Mouse (Mus musculus) spleen, adult 2 months (tissue): ENCODE data around the gene Chst8. TPM values are rescaled to one million over a fixed set of nuclear protein-coding genes. Genes with fewer than 3 reads are reported as not detected.

ENCODE experiments used
- DNase-seq, 2 experiments: peaks; one replicate each; pipeline versions ENCODE4 v3.0.0 to v3.0.0-alpha.2; 2012 to 2021; ENCODE audit warnings: low spot score in 2 of 2, low read depth in 1 of 2
- H3K27ac ChIP-seq: fragments of 200-500 bp; 2 replicates; pipeline ENCODE4 v1.5.1; 2012; ENCODE audit warnings: low read length, inconsistent platforms; ENCODE audit not compliant: insufficient read depth
- H3K27me3 ChIP-seq: fragments of 200-500 bp; 2 replicates; pipeline ENCODE4 v1.6.1; 2012; ENCODE audit warnings: mild to moderate bottlenecking, moderate library complexity, low read length, inconsistent platforms; ENCODE audit not compliant: control insufficient read depth, insufficient read depth
- H3K36me3 ChIP-seq: fragments of 200-500 bp; 2 replicates; pipeline ENCODE4 v1.6.1; 2012; ENCODE audit warnings: mild to moderate bottlenecking, low read length, inconsistent platforms; ENCODE audit not compliant: control insufficient read depth, insufficient read depth
- H3K4me1 ChIP-seq: fragments of 200-500 bp; 2 replicates; pipeline ENCODE4 v1.6.1; 2011; ENCODE audit warnings: inconsistent platforms; ENCODE audit not compliant: control insufficient read depth, insufficient read depth, insufficient read length
- H3K4me3 ChIP-seq: fragments of 200-500 bp; 2 replicates; pipeline ENCODE4 v1.5.1; 2011; ENCODE audit warnings: mild to moderate bottlenecking, inconsistent platforms; ENCODE audit not compliant: insufficient read depth, insufficient read length; ENCODE audit errors: extremely low read depth
- CTCF ChIP-seq: fragments of 200-500 bp; IDR thresholded peaks from 2 replicates; pipeline ENCODE4 v1.5.1; 2011; ENCODE audit warnings: mild to moderate bottlenecking, inconsistent platforms; ENCODE audit not compliant: insufficient read depth, insufficient read length, insufficient replicate concordance; ENCODE audit errors: extremely low read depth
- POLR2A ChIP-seq: fragments of 200-500 bp; IDR thresholded peaks from 2 replicates; pipeline ENCODE4 v1.6.1; 2011; ENCODE audit warnings: low read depth, low read length, inconsistent platforms
- WGBS: fragments of 180-500 bp; shearing (Covaris S2); methylation state at CpG from one replicate; pipeline ENCODE4 v1.1.7; 2018; 5-methylcytosine and 5-hydroxymethylcytosine counted together
- polyA plus RNA-seq: library from polyadenylated mRNA; depleted of rRNA; stranded (reverse); fragments of >200 nt; gene quantifications from 2 replicates; pipeline ENCODE4 v1.2.3, GENCODE M21; 2012; rRNA removed

Chst8 gene
- polyA plus RNA-seq, 1 experiment: 1.6 TPM

GRCm38 (mm10) chr7:34639798-34640197, 172.7 kb downstream of the Chst8 start:
- H3K27me3 ChIP-seq: no peaks in the 10 kb centered on the region
- no peak for DNase-seq
- no peak overlapping the region for H3K27ac ChIP-seq
- H3K36me3 ChIP-seq: no peaks in the 10 kb centered on the region
- 89% methylated on average over 11 of the region's 11 CpGs for WGBS
- TF ChIP-seq POLR2A: no peak
- no peak overlapping the region for H3K4me3 ChIP-seq
- no peaks in the 10 kb centered on the region for H3K4me1 ChIP-seq

DNA sequence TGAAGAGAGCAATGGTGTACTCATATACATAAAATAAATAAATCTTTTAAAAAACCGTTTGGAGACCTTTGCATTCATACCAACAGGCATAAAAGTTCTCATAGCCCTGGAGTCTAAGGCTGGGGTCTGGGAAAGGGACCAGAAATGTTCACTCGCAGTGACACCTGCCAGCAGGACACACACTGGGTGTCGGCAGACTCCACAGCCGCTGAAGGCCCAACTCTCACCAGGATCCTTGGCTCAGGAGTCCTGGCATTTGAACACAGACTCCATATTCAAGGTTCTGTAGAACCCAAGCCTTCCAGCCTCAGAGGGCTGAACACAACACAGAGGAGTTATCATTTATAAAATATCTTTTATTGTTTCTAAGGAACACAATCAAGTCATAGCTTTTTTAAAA, 175.8 kb downstream of the Chst8 start:
- H3K27me3 ChIP-seq: no peaks in the 10 kb centered on the region
- no peak overlapping the region for H3K4me3 ChIP-seq
- TF ChIP-seq POLR2A (no peak), CTCF (no peak)
- no peaks in the 10 kb centered on the region for H3K4me1 ChIP-seq
- no peak overlapping the region for H3K27ac ChIP-seq
- 82% methylated on average over 4 of the region's 4 CpGs for WGBS
- no peaks in the 10 kb centered on the region for H3K36me3 ChIP-seq
- DNase-seq: no peak

DNA sequence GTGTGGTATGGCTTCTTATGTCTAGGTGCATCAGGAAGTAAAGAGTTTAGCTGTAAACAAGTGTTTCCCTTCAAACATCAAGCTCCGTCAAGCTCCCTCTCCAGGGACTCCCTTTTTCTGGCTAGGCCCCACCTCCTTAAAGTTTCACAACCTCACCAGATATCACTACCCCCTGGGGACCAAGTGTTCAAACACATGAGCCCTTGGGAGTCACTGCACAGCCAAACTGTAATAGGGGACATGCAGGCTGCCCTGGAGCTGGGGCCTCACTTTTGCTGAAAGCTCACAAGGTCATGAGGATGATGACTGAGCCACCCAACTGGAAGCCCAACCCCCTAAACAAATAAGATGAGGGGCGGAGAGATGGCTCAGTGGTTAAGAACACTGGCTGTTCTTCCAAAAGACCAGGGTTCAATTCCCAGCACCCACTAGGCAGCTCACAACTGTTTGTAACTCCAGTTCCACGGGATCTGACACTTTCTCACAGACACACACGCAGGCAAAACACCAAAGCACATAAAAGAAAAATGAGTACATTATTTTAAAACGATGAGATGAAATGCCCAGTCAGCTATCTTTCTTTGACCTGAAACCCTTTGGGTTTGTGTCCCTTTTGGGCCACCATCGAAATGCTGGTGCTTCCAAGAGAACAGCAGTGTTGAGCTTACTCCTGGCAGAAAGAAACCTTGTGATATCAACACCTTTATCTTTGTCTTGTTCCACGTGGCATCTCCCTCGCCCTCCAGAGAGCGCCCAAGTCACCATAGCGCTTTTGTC, 179.4 kb downstream of the Chst8 start:
- Histone ChIP-seq H3K36me3 (no peaks in the 10 kb centered on the region), H3K4me1 (peaks cover 3% of the 10 kb centered on the region; the same call in 1 of the 2 replicates), H3K4me3 (no peak overlapping the region), H3K27ac (no peak overlapping the region), H3K27me3 (no peaks in the 10 kb centered on the region)
- 79% methylated on average over 10 of the region's 10 CpGs for WGBS
- TF ChIP-seq CTCF (no peak), POLR2A (no peak)
- DNase-seq: no peak

GRCm38 (mm10) chr7:34630211-34631085, 182.1 kb downstream of the Chst8 start:
- WGBS: 2% methylated on average over 34 of the region's 34 CpGs

DNA sequence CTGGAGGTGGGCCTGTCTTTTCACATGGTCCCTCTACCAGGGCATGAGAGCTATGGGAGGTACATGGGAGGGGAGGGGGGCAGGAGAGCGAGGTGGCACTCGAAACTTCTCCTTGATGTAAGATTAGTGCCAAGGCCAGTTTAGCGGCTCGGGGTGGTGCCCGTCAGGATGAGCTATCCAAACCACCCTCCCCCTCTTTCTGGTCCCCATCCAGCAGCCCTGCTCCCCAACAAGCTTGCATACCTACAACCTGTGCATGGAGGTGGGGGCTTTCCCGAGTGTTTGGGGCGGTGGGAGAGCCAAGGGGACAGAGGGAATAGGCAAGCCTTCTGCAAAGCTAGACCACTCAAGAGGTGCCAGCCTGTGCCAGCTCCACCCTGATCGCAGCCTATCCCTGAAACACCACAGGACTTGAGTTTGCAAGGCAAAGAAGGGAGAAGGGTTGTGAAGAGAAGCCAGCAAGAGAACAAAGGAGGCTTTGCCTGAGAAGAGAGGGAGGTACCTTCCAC, 182.8 kb downstream of the Chst8 start:
- Histone ChIP-seq H3K4me3 (no peak overlapping the region), H3K36me3 (no peaks in the 10 kb centered on the region), H3K4me1 (peaks cover 3% of the 10 kb centered on the region; the same call in 1 of the 2 replicates), H3K27ac (no peak overlapping the region), H3K27me3 (no peaks in the 10 kb centered on the region)
- TF ChIP-seq POLR2A (no peak), CTCF (no peak)
- DNase-seq: no peak
- WGBS: 52% methylated on average over 8 of the region's 8 CpGs

More at GRCm38 (mm10) chr7:34630211-34631085, 182.1 kb downstream of the Chst8 start:
- H3K4me3 ChIP-seq: no peak overlapping the region; the same call in 1 of the 2 replicates
- no peaks in the 10 kb centered on the region for H3K36me3 ChIP-seq
- peaks cover 3% of the 10 kb centered on the region; the same call in 1 of the 2 replicates for H3K4me1 ChIP-seq
- DNase-seq: no peak
- H3K27ac ChIP-seq: no peak overlapping the region
- no peaks in the 10 kb centered on the region for H3K27me3 ChIP-seq
- TF ChIP-seq POLR2A: no peak
- TF ChIP-seq CTCF: no peak

Other genes starting within 250 kb of the Chst8 start
- gene Kctd15, start 156.0 kb downstream of the Chst8 start, polyA plus RNA-seq: 7.4 and 8.8 TPM in 2 replicates
- 44.0 and 48.6 TPM in 2 replicates for gene Pepd, start 99.7 kb upstream of the Chst8 start, polyA plus RNA-seq
- 4.2 and 4.6 TPM in 2 replicates for gene Cebpg, start 243.9 kb upstream of the Chst8 start, polyA plus RNA-seq